Mouse (Mus musculus) right cerebral cortex, postnatal 14 days (tissue): Measurements from ENCODE around the gene Akap10.
"Not testable (repeated sequence)": the region's sequence is repeated elsewhere in the genome, so short reads cannot be mapped to it uniquely, and the experiment has no call there.

Source experiments
- DNase-seq: peaks from one replicate; pipeline ENCODE4 v3.0.0; 2022

The Akap10 gene

GRCm38 (mm10) chr11:61929323-61930097 lies 542 bp downstream of the Akap10 start:
- DNase-seq, result no peak

GRCm38 (mm10) chr11:61923309-61923708 lies 6.7 kb downstream of the Akap10 start:
- DNase-seq, result no peak

- no peak for DNase-seq
Measured at GRCm38 (mm10) chr11:61919702-61920101, 10.3 kb downstream of the Akap10 start.

- DNase-seq, result no peak
Measured at GRCm38 (mm10) chr11:61908315-61908714, 21.7 kb downstream of the Akap10 start.

GRCm38 (mm10) chr11:61882183-61882582 lies 47.9 kb downstream of the Akap10 start:
- DNase-seq, result no peak

- DNase-seq, result no peak
Measured at GRCm38 (mm10) chr11:61879921-61880320, 50.1 kb downstream of the Akap10 start.

- no peak for DNase-seq
Measured at GRCm38 (mm10) chr11:61871881-61872280, 58.2 kb downstream of the Akap10 start.

- no peak for DNase-seq
Measured at GRCm38 (mm10) chr11:61866856-61867255, 63.2 kb downstream of the Akap10 start.

- no peak for DNase-seq
Measured at GRCm38 (mm10) chr11:61861781-61862547, 68.1 kb downstream of the Akap10 start.

- no peak for DNase-seq
Measured at GRCm38 (mm10) chr11:61859316-61859715, 70.7 kb downstream of the Akap10 start.

- DNase-seq, result no peak
Measured at GRCm38 (mm10) chr11:61855539-61855938, 74.5 kb downstream of the Akap10 start.

GRCm38 (mm10) chr11:61854988-61855411 lies 75.1 kb downstream of the Akap10 start, which contains the start of gene Ulk2:
Gene Ulk2, minus strand, starts transcription at chr11:61855073.
- DNase-seq, result peak; percentile 94

GRCm38 (mm10) chr11:61854211-61854987 lies 75.7 kb downstream of the Akap10 start:
- DNase-seq, result peak; percentile 82

- no peak for DNase-seq
Measured at GRCm38 (mm10) chr11:61853659-61854058, 76.4 kb downstream of the Akap10 start.

- no peak for DNase-seq
Measured at GRCm38 (mm10) chr11:61852916-61853315, 77.1 kb downstream of the Akap10 start.

GRCm38 (mm10) chr11:61851195-61851594 lies 78.9 kb downstream of the Akap10 start:
- DNase-seq, result no peak

- not testable (repeated sequence) for DNase-seq
Measured at GRCm38 (mm10) chr11:61840663-61841062, 89.4 kb downstream of the Akap10 start.

GRCm38 (mm10) chr11:61839940-61840339 lies 90.1 kb downstream of the Akap10 start:
- DNase-seq, result no peak

- no peak for DNase-seq
Measured at GRCm38 (mm10) chr11:61839182-61839581, 90.9 kb downstream of the Akap10 start.
